Mouse (Mus musculus): Measurements from ENCODE around the gene Qpctl.

DNA sequence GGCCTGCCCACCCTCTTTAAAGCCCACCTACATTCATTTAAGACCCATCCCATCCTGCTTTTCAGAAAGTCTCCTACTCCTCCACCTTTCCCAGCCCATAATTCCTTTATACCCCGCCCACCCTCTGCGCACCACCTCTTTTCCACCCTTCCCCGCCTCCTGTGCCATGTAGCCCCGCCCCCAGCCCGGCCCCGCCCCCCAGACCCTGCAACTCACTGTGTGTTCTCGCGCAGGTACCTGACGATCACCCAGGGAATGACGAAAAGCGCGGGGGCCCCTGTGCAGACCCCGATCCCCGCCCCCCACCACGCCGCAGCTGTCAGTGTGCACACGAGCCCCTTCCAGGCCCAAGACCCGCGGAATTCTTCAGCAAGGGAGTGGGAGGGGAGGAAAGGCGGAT lies 11.0 kb upstream of the Qpctl start:
- TF ChIP-seq GATA1 (IDR thresholded peaks at IDR 0.05; ENCODE audit: borderline replicate concordance, low read length) (no peak), FLI1 (IDR thresholded peaks at IDR 0.05; ENCODE audit: low read length) (no peak)
